Mouse (Mus musculus): ENCODE data around the gene Pdzd2.

DNA sequence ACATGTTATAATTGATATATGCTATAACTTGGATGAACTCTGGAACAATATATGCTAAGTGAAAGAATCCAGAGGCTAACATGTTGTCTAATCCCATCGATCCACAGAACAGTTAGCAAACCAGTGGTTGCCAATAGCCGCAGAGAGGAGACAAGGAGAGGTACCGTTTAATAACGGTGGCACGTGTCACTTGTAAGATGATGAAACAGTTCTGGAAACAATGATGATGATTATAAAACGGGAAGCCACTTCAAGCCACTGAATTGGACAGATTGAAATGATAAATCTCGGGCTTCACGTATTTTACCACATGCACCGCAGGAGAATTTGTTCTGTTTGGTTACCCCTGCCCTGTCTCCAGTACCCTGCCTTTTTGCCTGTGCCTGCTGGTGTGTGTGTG, 112.8 kb downstream of the Pdzd2 start:
- TF ChIP-seq TAL1 (IDR thresholded peaks at IDR 0.05; ENCODE audit: low read length) (no peak), GATA1 (IDR thresholded peaks at IDR 0.05; ENCODE audit: low read length) (no peak)
